Mouse (Mus musculus) heart, adult 2 months (tissue): ENCODE data around the gene Aak1.

Source experiments
- CTCF ChIP-seq: fragments of 200-600 bp; IDR thresholded peaks from 2 replicates; pipeline ENCODE4 v1.8.1; 2022; ENCODE audit warnings: antibody characterized with exemption, mild to moderate bottlenecking, moderate library complexity
- EP300 ChIP-seq: fragments of 200-500 bp; IDR thresholded peaks from 2 replicates; pipeline ENCODE4 v1.6.1; 2011; ENCODE audit warnings: low read depth, low read length, control low read depth; ENCODE audit not compliant: insufficient read depth
- POLR2A ChIP-seq: fragments of 200-500 bp; IDR thresholded peaks from 2 replicates; pipeline ENCODE4 v1.6.1; 2011; ENCODE audit warnings: mild to moderate bottlenecking, low read depth, low read length, control low read depth; ENCODE audit not compliant: insufficient read depth

GRCm38 (mm10) chr6:87039161-87039560 lies 189.8 kb downstream of the Aak1 start:
- TF ChIP-seq CTCF, result no peak
- TF ChIP-seq POLR2A, result no peak
- no peak for TF ChIP-seq EP300
